Mouse (Mus musculus): ENCODE measurements around the gene Ppp1r1a. TPM values are rescaled to one million over a fixed set of nuclear protein-coding genes. Genes with fewer than 3 reads are reported as not detected.
A peak's percentile ranks its signal among the peaks of the same experiment; 100 is the strongest.

The Ppp1r1a gene
- 124 and 125 TPM in 2 replicates for polyA plus RNA-seq (2014; fragmentation: Nextera tagmentation; extraction: Ambion mirVana)

- no peaks in the 10 kb centered on the region for H3K9me3 ChIP-seq (ENCODE audit: control insufficient read depth, low read length)
- H3K27me3 ChIP-seq (ENCODE audit: control insufficient read depth, insufficient read depth, low read length) = no peaks in the 10 kb centered on the region
- H3K36me3 ChIP-seq (replicated peaks; ENCODE audit: control insufficient read depth, insufficient read depth) = no peaks in the 10 kb centered on the region
- under 1% methylated on average over 33 of the region's 36 CpGs for WGBS
- peak within 1 kb of the TSS; percentile 79 for H3K9ac ChIP-seq
- peaks cover 18% of the 10 kb centered on the region; the same call in 1 of the 2 replicates for H3K4me1 ChIP-seq (replicated peaks; ENCODE audit: control insufficient read depth, insufficient read depth, low read length)
- ATAC-seq (ENCODE audit: low FRiP score) (peak; percentile 91), DNase-seq (ENCODE audit: low spot score) (peak; percentile 79)
- peak within 1 kb of the TSS; percentile 69 for H3K4me3 ChIP-seq (replicated peaks; ENCODE audit: low read length)
- H3K27ac ChIP-seq = peak within 1 kb of the TSS; percentile 69
- H3K4me2 ChIP-seq (replicated peaks) = peak within 1 kb of the TSS; percentile 90
Observed at GRCm38 (mm10) chr15:103537822-103538213, at the start of gene Ppp1r1a. Ppp1r1a (minus strand) TSS chr15:103538003.

DNA sequence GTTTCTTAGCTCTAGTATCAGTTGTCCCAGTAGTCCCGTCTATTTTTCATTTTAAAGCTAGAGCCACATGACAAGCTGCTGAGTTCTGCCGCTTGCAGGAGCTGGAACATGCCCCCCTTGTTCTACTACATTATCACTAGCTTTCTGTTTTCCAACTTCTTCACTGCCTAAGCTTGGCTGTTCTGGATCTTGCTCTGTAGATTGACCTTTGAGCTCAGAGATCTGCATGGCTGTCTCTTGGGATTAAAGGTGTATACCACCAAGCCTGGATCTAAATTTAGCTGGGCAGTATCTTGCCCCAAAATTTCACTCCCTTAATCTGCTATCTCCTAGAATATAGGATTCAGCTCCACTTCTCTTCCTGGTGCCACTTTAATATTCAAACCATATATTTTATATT is 48.1 kb upstream of the Ppp1r1a start:
- H3K36me3 ChIP-seq (replicated peaks; ENCODE audit: control insufficient read depth, insufficient read depth) = no peaks in the 10 kb centered on the region

GRCm38 (mm10) chr15:103564981-103565380 is 27.2 kb upstream of the Ppp1r1a start, which contains the start of gene Glycam1:
Glycam1 (minus strand) TSS chr15:103565081.
- Histone ChIP-seq H3K4me3 (replicated peaks; ENCODE audit: low read length) (no peak within 1 kb of the TSS), H3K4me2 (replicated peaks) (no peak within 1 kb of the TSS), H3K9me3 (ENCODE audit: control insufficient read depth, low read length) (no peaks in the 10 kb centered on the region), H3K36me3 (replicated peaks; ENCODE audit: control insufficient read depth, insufficient read depth) (no peaks in the 10 kb centered on the region), H3K9ac (no peak within 1 kb of the TSS), H3K27me3 (ENCODE audit: control insufficient read depth, insufficient read depth, low read length) (no peaks in the 10 kb centered on the region), H3K4me1 (replicated peaks; ENCODE audit: control insufficient read depth, insufficient read depth, low read length) (no peaks in the 10 kb centered on the region), H3K27ac (no peak within 1 kb of the TSS)
- ATAC-seq (ENCODE audit: low FRiP score) = no peak
- no peak for DNase-seq (ENCODE audit: low spot score)

More for the DNA sequence above, 48.1 kb upstream of the Ppp1r1a start:
- Histone ChIP-seq H3K4me1 (replicated peaks; ENCODE audit: control insufficient read depth, insufficient read depth, low read length) (no peaks in the 10 kb centered on the region), H3K9me3 (ENCODE audit: control insufficient read depth, low read length) (no peaks in the 10 kb centered on the region), H3K27ac (no peak overlapping the region), H3K27me3 (ENCODE audit: control insufficient read depth, insufficient read depth, low read length) (no peaks in the 10 kb centered on the region), H3K4me2 (replicated peaks) (no peak overlapping the region), H3K4me3 (replicated peaks; ENCODE audit: low read length) (no peak overlapping the region), H3K9ac (no peak overlapping the region)
- WGBS = 92% methylated on average over 2 of the region's 2 CpGs
- no peak for ATAC-seq (ENCODE audit: low FRiP score)
- no peak for DNase-seq (ENCODE audit: low spot score)

GRCm38 (mm10) chr15:103552096-103552690 is 14.4 kb upstream of the Ppp1r1a start:
- ATAC-seq (ENCODE audit: low FRiP score) = peak; percentile 55; the same call in 1 of the 2 replicates
- H3K27ac ChIP-seq = no peak overlapping the region
- H3K9me3 ChIP-seq (ENCODE audit: control insufficient read depth, low read length) = no peaks in the 10 kb centered on the region
- H3K4me2 ChIP-seq (replicated peaks) = no peak overlapping the region
- H3K36me3 ChIP-seq (replicated peaks; ENCODE audit: control insufficient read depth, insufficient read depth) = no peaks in the 10 kb centered on the region
- peak; percentile 92 for DNase-seq (ENCODE audit: low spot score)
- H3K27me3 ChIP-seq (ENCODE audit: control insufficient read depth, insufficient read depth, low read length) = no peaks in the 10 kb centered on the region
- no peak overlapping the region for H3K4me3 ChIP-seq (replicated peaks; ENCODE audit: low read length)
- H3K9ac ChIP-seq = no peak overlapping the region
- no peaks in the 10 kb centered on the region for H3K4me1 ChIP-seq (replicated peaks; ENCODE audit: control insufficient read depth, insufficient read depth, low read length)
- 37% methylated on average over 3 of the region's 3 CpGs for WGBS

DNA sequence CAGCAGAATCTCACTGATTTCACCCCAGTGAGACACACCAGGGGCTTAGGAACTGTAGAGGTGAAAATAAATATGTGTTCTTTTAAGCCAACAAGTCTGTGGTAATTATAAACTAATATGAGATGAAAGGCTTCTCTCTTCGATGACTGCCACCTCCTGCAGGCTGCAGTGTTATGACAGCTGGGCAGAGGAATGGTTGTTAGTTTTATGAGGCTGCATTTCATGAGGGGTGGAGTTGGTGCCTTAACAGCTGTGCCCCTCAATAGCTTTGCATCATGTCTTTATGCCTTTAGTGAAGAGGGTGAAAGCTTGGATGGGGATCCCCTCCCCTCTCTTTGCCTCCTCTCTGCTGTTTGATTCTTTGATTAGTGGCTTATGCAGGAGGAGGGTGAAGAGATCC is 13.2 kb upstream of the Ppp1r1a start:
- no peak overlapping the region for H3K9ac ChIP-seq
- no peaks in the 10 kb centered on the region for H3K27me3 ChIP-seq (ENCODE audit: control insufficient read depth, insufficient read depth, low read length)
- no peak overlapping the region for H3K4me2 ChIP-seq (replicated peaks)
- 37% methylated on average over 1 of the region's 1 CpGs for WGBS
- no peaks in the 10 kb centered on the region for H3K36me3 ChIP-seq (replicated peaks; ENCODE audit: control insufficient read depth, insufficient read depth)
- DNase-seq (ENCODE audit: low spot score) (no peak), ATAC-seq (ENCODE audit: low FRiP score) (no peak)
- H3K9me3 ChIP-seq (ENCODE audit: control insufficient read depth, low read length) = no peaks in the 10 kb centered on the region
- no peak overlapping the region for H3K27ac ChIP-seq
- H3K4me3 ChIP-seq (replicated peaks; ENCODE audit: low read length) = no peak overlapping the region
- no peaks in the 10 kb centered on the region for H3K4me1 ChIP-seq (replicated peaks; ENCODE audit: control insufficient read depth, insufficient read depth, low read length)

DNA sequence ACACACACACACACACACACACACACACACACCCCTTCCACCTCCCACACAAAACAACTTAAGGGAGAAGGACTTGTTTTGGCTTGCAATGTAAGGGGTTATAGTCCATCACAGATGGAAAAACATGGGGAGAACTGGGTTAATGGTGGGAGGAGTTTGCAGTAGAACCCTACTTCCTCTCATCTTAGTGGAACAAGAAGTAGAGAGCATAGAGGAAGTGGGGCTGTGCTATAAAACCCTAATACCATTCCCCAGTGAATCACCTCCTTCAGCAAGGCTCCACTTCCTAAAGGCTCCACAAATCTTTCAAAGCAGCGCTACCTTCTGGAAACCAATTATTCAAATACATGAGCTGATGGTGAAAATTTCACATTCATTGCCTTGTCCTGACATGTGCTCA is 11.7 kb upstream of the Ppp1r1a start:
- Histone ChIP-seq H3K4me2 (replicated peaks) (no peak overlapping the region), H3K36me3 (replicated peaks; ENCODE audit: control insufficient read depth, insufficient read depth) (no peaks in the 10 kb centered on the region), H3K4me3 (replicated peaks; ENCODE audit: low read length) (no peak overlapping the region), H3K27me3 (ENCODE audit: control insufficient read depth, insufficient read depth, low read length) (no peaks in the 10 kb centered on the region), H3K9me3 (ENCODE audit: control insufficient read depth, low read length) (no peaks in the 10 kb centered on the region), H3K4me1 (replicated peaks; ENCODE audit: control insufficient read depth, insufficient read depth, low read length) (no peaks in the 10 kb centered on the region), H3K9ac (no peak overlapping the region), H3K27ac (no peak overlapping the region)
- WGBS = 100% methylated on average over 1 of the region's 1 CpGs
- ATAC-seq (ENCODE audit: low FRiP score) (no peak), DNase-seq (ENCODE audit: low spot score) (no peak)

DNA sequence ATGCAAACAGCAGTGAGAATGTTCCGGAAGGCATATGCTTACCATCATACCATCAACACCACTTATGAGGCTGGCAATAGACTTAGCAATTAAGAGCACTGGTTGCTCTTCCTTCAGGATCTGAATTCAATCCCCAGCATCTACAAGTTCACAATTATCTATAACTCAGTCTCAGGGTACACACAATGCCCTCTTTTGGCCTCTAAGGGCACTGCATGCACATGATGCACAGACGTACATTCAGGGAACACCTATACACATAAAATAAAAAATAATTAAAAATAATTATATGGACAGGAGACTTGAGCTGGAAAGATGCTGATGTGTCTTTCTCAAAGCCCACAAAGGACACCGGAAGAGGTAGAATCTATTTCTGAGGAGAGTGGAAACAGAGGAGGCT is 10.2 kb upstream of the Ppp1r1a start:
- WGBS = 89% methylated on average over 3 of the region's 3 CpGs
- no peak overlapping the region for H3K4me3 ChIP-seq (replicated peaks; ENCODE audit: low read length)

DNA sequence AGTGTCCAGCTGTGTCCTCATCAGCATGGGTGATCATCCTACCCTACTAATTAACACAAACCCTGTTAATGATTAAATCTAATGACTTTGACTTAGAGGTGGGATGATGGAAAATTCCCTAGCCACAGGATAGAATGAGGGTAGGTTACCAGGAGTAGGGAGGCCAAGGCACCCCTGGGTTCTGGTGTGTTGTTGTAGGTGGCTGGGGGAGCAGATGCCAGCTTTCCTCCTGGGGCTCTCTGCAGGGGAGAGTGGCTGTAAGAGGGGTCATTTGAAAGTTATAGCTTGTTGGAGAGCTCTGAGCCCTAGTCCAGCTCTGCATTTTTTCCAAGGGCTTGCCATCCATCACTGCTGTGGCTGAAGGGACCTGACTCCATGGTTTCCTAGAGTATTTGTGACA is 4.7 kb upstream of the Ppp1r1a start:
- Histone ChIP-seq H3K4me3 (replicated peaks; ENCODE audit: low read length) (no peak overlapping the region), H3K9me3 (ENCODE audit: control insufficient read depth, low read length) (no peaks in the 10 kb centered on the region), H3K4me2 (replicated peaks) (no peak overlapping the region), H3K4me1 (replicated peaks; ENCODE audit: control insufficient read depth, insufficient read depth, low read length) (peaks cover 8% of the 10 kb centered on the region; the same call in 1 of the 2 replicates), H3K9ac (no peak overlapping the region), H3K27me3 (ENCODE audit: control insufficient read depth, insufficient read depth, low read length) (no peaks in the 10 kb centered on the region), H3K27ac (no peak overlapping the region), H3K36me3 (replicated peaks; ENCODE audit: control insufficient read depth, insufficient read depth) (no peaks in the 10 kb centered on the region)
- ATAC-seq (ENCODE audit: low FRiP score) = no peak
- DNase-seq (ENCODE audit: low spot score) = no peak

More for the DNA sequence above, 10.2 kb upstream of the Ppp1r1a start:
- no peak overlapping the region for H3K9ac ChIP-seq
- no peaks in the 10 kb centered on the region for H3K36me3 ChIP-seq (replicated peaks; ENCODE audit: control insufficient read depth, insufficient read depth)
- no peak overlapping the region for H3K27ac ChIP-seq
- H3K4me1 ChIP-seq (replicated peaks; ENCODE audit: control insufficient read depth, insufficient read depth, low read length) = no peaks in the 10 kb centered on the region
- no peaks in the 10 kb centered on the region for H3K27me3 ChIP-seq (ENCODE audit: control insufficient read depth, insufficient read depth, low read length)
- DNase-seq (ENCODE audit: low spot score) = no peak
- no peak overlapping the region for H3K4me2 ChIP-seq (replicated peaks)
- no peaks in the 10 kb centered on the region for H3K9me3 ChIP-seq (ENCODE audit: control insufficient read depth, low read length)
- no peak for ATAC-seq (ENCODE audit: low FRiP score)

- Histone ChIP-seq H3K4me2 (replicated peaks) (no peak overlapping the region), H3K27ac (no peak overlapping the region), H3K27me3 (ENCODE audit: control insufficient read depth, insufficient read depth, low read length) (no peaks in the 10 kb centered on the region), H3K4me1 (replicated peaks; ENCODE audit: control insufficient read depth, insufficient read depth, low read length) (peaks cover 18% of the 10 kb centered on the region; the same call in 1 of the 2 replicates), H3K4me3 (replicated peaks; ENCODE audit: low read length) (no peak overlapping the region), H3K9me3 (ENCODE audit: control insufficient read depth, low read length) (no peaks in the 10 kb centered on the region), H3K9ac (no peak overlapping the region), H3K36me3 (replicated peaks; ENCODE audit: control insufficient read depth, insufficient read depth) (no peaks in the 10 kb centered on the region)
- WGBS = 90% methylated on average over 1 of the region's 1 CpGs
- DNase-seq (ENCODE audit: low spot score) (no peak), ATAC-seq (ENCODE audit: low FRiP score) (no peak)
Observed at GRCm38 (mm10) chr15:103540646-103541045, 2.8 kb upstream of the Ppp1r1a start.

DNA sequence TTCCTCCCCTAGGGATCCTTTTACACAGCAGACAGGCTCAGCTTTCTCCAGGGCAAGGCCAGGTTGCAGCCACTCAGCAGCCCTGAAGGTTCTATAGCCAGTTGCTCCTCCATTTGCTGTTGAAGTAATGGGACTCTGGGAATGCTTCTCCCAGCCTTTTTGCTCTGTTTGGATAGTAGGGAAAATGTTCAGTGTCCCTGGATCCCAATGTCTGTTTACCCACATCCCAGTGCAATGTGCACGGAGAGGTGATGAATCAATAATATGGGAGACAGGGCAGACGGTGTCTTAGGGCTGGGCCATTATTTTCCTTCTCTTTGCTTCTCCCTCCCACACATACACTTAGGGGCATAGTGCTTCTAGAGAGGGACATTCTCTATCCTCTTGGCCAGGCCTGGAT is 1.5 kb upstream of the Ppp1r1a start:
- DNase-seq (ENCODE audit: low spot score) = no peak
- Histone ChIP-seq H3K9me3 (ENCODE audit: control insufficient read depth, low read length) (no peaks in the 10 kb centered on the region), H3K4me2 (replicated peaks) (no peak overlapping the region), H3K36me3 (replicated peaks; ENCODE audit: control insufficient read depth, insufficient read depth) (no peaks in the 10 kb centered on the region), H3K27ac (no peak overlapping the region), H3K9ac (no peak overlapping the region), H3K27me3 (ENCODE audit: control insufficient read depth, insufficient read depth, low read length) (no peaks in the 10 kb centered on the region), H3K4me3 (replicated peaks; ENCODE audit: low read length) (no peak overlapping the region), H3K4me1 (replicated peaks; ENCODE audit: control insufficient read depth, insufficient read depth, low read length) (peaks cover 18% of the 10 kb centered on the region; the same call in 1 of the 2 replicates)
- 46% methylated on average over 2 of the region's 2 CpGs for WGBS
- ATAC-seq (ENCODE audit: low FRiP score) = no peak
